Mouse (Mus musculus): ENCODE measurements around the gene Gm49384. TPM values are rescaled to one million over a fixed set of nuclear protein-coding genes. Genes with fewer than 3 reads are reported as not detected.
"Not testable (repeated sequence)": the region's sequence is repeated elsewhere in the genome, so short reads cannot be mapped to it uniquely, and the experiment has no call there.

Gene Gm49384
- total RNA-seq, 2 experiments from 2014 or later: 2.5 to 2.8 TPM

- no peak for DNase-seq
- intact Hi-C loops (cut with DNase I): no loop called here
These were observed 28.1 kb downstream of the Gm49384 start for GRCm38 (mm10) chr12:69175975-69176374.

GRCm38 (mm10) chr12:69171307-69171706, 32.8 kb downstream of the Gm49384 start:
- intact Hi-C loops (cut with DNase I): no loop called here
- no peak for DNase-seq

- intact Hi-C loops (cut with DNase I): no loop called here
- peak; percentile 92 to 96 for DNase-seq
These were observed 35.5 kb downstream of the Gm49384 start, which contains the start of gene Lrr1 for GRCm38 (mm10) chr12:69168461-69169106. Gene Lrr1 (plus strand): TSS chr12:69168814.

- DNase-seq: no peak
- intact Hi-C loops (cut with DNase I): no loop called here
These were observed 36.2 kb downstream of the Gm49384 start for GRCm38 (mm10) chr12:69167656-69168460.

- DNase-seq; intact Hi-C loops (cut with DNase I): not testable (repeated sequence)
These were observed 37.0 kb downstream of the Gm49384 start for GRCm38 (mm10) chr12:69166861-69167581.

- no peak for DNase-seq
- intact Hi-C loops (cut with DNase I): no loop called here
These were observed 39.2 kb downstream of the Gm49384 start for GRCm38 (mm10) chr12:69164904-69165303.

- intact Hi-C loops (cut with DNase I): not testable (repeated sequence)
These were observed 40.5 kb downstream of the Gm49384 start for GRCm38 (mm10) chr12:69163586-69163985.

GRCm38 (mm10) chr12:69160677-69161076, 43.4 kb downstream of the Gm49384 start:
- intact Hi-C loops (cut with DNase I): not testable (repeated sequence)

More at GRCm38 (mm10) chr12:69163586-69163985, 40.5 kb downstream of the Gm49384 start:
- DNase-seq: not testable (repeated sequence)

GRCm38 (mm10) chr12:69159578-69159940, 44.5 kb downstream of the Gm49384 start:
- intact Hi-C loops (cut with DNase I): no loop called here
- DNase-seq: peak in 1 of 2 experiments; percentile 44

More at GRCm38 (mm10) chr12:69160677-69161076, 43.4 kb downstream of the Gm49384 start:
- DNase-seq: not testable (repeated sequence)

GRCm38 (mm10) chr12:69158765-69159577, 45.1 kb downstream of the Gm49384 start, which contains the start of gene Rps29:
Gene Rps29 (minus strand): TSS chr12:69159186.
- intact Hi-C loops (cut with DNase I): not testable (repeated sequence)
- DNase-seq: peak; percentile 97

- DNase-seq: no peak
- intact Hi-C loops (cut with DNase I): no loop called here
These were observed 45.7 kb downstream of the Gm49384 start for GRCm38 (mm10) chr12:69158366-69158764.

- intact Hi-C loops (cut with DNase I): no loop called here
- DNase-seq: no peak
These were observed 47.0 kb downstream of the Gm49384 start for GRCm38 (mm10) chr12:69157107-69157506.

GRCm38 (mm10) chr12:69156436-69156835, 47.6 kb downstream of the Gm49384 start:
- intact Hi-C loops (cut with DNase I): no loop called here

GRCm38 (mm10) chr12:69155923-69156322, 48.1 kb downstream of the Gm49384 start:
- no peak for DNase-seq
- intact Hi-C loops (cut with DNase I): no loop called here

More at GRCm38 (mm10) chr12:69156436-69156835, 47.6 kb downstream of the Gm49384 start:
- no peak for DNase-seq

- intact Hi-C loops (cut with DNase I): no loop called here
- DNase-seq: no peak
These were observed 54.0 kb downstream of the Gm49384 start for GRCm38 (mm10) chr12:69150049-69150448.

GRCm38 (mm10) chr12:69147166-69147735, 56.8 kb downstream of the Gm49384 start:
- DNase-seq: no peak
- intact Hi-C loops (cut with DNase I): no loop called here

GRCm38 (mm10) chr12:69143460-69143859, 60.6 kb downstream of the Gm49384 start:
- intact Hi-C loops (cut with DNase I): no loop called here
- DNase-seq: no peak

- DNase-seq: no peak
- intact Hi-C loops (cut with DNase I): no loop called here
These were observed 64.2 kb downstream of the Gm49384 start for GRCm38 (mm10) chr12:69139841-69140240.

Data from heart, postnatal 36 days (tissue).